Mouse (Mus musculus) heart, embryonic 15.5 days (tissue): ENCODE results near the gene Celf5. TPM values are rescaled to one million over a fixed set of nuclear protein-coding genes. Genes with fewer than 3 reads are reported as not detected.

Source experiments
- ATAC-seq: fragments of 200-750 bp; cut with Nextera tagmentation; replicated peaks from 2 replicates; pipeline ENCODE4 v1.8.0; 2017; ENCODE audit warnings: low read depth, moderate TSS enrichment; ENCODE audit not compliant: insufficient number of reproducible peaks, insufficient read depth, low FRiP score
- H3K27ac ChIP-seq: fragments of 300-500 bp; sonication (generic); 2 replicates; pipeline ENCODE4 v1.5.1; 2015; ENCODE audit warnings: mild to moderate bottlenecking, inconsistent platforms
- H3K27me3 ChIP-seq: fragments of 300-500 bp; sonication (generic); 2 replicates; pipeline ENCODE4 v1.6.1; 2015; ENCODE audit warnings: inconsistent platforms
- H3K36me3 ChIP-seq: fragments of 300-500 bp; sonication (generic); 2 replicates; pipeline ENCODE4 v1.6.1; 2015; ENCODE audit warnings: mild to moderate bottlenecking, inconsistent platforms
- H3K4me1 ChIP-seq: fragments of 300-500 bp; sonication (generic); replicated peaks from 2 replicates; pipeline ENCODE4 v1.6.1; 2015; ENCODE audit warnings: inconsistent platforms
- H3K4me2 ChIP-seq: fragments of 300-500 bp; sonication (generic); 2 replicates; pipeline ENCODE4 v1.6.1; 2015; ENCODE audit warnings: inconsistent platforms, mild to moderate bottlenecking, moderate library complexity
- H3K4me3 ChIP-seq: fragments of 300-500 bp; sonication (generic); 2 replicates; pipeline ENCODE4 v1.5.1; 2015; ENCODE audit warnings: mild to moderate bottlenecking, inconsistent platforms
- H3K9ac ChIP-seq: fragments of 300-500 bp; sonication (generic); 2 replicates; pipeline ENCODE4 v1.6.1; 2015; ENCODE audit warnings: mild to moderate bottlenecking, inconsistent platforms
- H3K9me3 ChIP-seq: fragments of 300-500 bp; sonication (generic); replicated peaks from 2 replicates; pipeline ENCODE4 v1.6.1; 2016; ENCODE audit warnings: inconsistent platforms
- WGBS: fragments of 180-500 bp; shearing (Covaris S2); methylation state at CpG from one replicate; pipeline ENCODE4 v1.1.7; 2015; ENCODE audit warnings: mixed read lengths; 5-methylcytosine and 5-hydroxymethylcytosine counted together
- polyA plus RNA-seq: library from polyadenylated mRNA; unstranded; fragments of >200 nt; fragmentation: Nextera tagmentation; extraction: Ambion mirVana; gene quantifications from 2 replicates; pipeline ENCODE4 v1.2.1, GENCODE M21; 2015

The Celf5 gene
- polyA plus RNA-seq, 1 experiment from 2014 or later: 0.08 TPM

- no peak overlapping the region for H3K9ac ChIP-seq
- no peak overlapping the region; the same call in 1 of the 2 replicates for H3K4me3 ChIP-seq
- no peak overlapping the region for H3K27ac ChIP-seq
- H3K9me3 ChIP-seq: no peaks in the 10 kb centered on the region
- ATAC-seq: no peak
- no peaks in the 10 kb centered on the region for H3K27me3 ChIP-seq
- H3K36me3 ChIP-seq: peaks cover 7% of the 10 kb centered on the region; the same call in 1 of the 2 replicates
- H3K4me1 ChIP-seq: peaks cover 19% of the 10 kb centered on the region
- WGBS: 77% methylated on average over 17 of the region's 17 CpGs
- H3K4me2 ChIP-seq: peak overlapping the region; percentile 53; the same call in 1 of the 2 replicates
Observed at GRCm38 (mm10) chr10:81497401-81498270, 15.1 kb upstream of the Celf5 start.

- ATAC-seq: no peak
- Histone ChIP-seq H3K9ac (0 out of 2 replicates have a peak overlapping the region, but pooled peaks have one; percentile 55), H3K4me1 (peaks cover 19% of the 10 kb centered on the region), H3K4me3 (peak overlapping the region; percentile 79), H3K4me2 (peak overlapping the region; percentile 53), H3K36me3 (peaks cover 12% of the 10 kb centered on the region), H3K9me3 (no peaks in the 10 kb centered on the region), H3K27me3 (no peaks in the 10 kb centered on the region), H3K27ac (peak overlapping the region; percentile 85)
- WGBS: 29% methylated on average over 4 of the region's 4 CpGs
Observed at GRCm38 (mm10) chr10:81496969-81497368, 14.5 kb upstream of the Celf5 start.

- ATAC-seq: peak; percentile 94
Observed at GRCm38 (mm10) chr10:81496264-81496901, 13.9 kb upstream of the Celf5 start, which contains the start of gene Ncln. TSS of gene Ncln (minus strand) at chr10:81496392.

GRCm38 (mm10) chr10:81495616-81496263 lies 13.2 kb upstream of the Celf5 start:
- Histone ChIP-seq H3K9me3 (no peaks in the 10 kb centered on the region), H3K4me1 (peaks cover 19% of the 10 kb centered on the region), H3K27me3 (no peaks in the 10 kb centered on the region), H3K4me2 (peak overlapping the region; percentile 91), H3K9ac (peak overlapping the region; percentile 88), H3K4me3 (peak overlapping the region; percentile 79), H3K36me3 (peaks cover 25% of the 10 kb centered on the region), H3K27ac (peak overlapping the region; percentile 50)
- ATAC-seq: peak; percentile 14
- WGBS: 1% methylated on average over 40 of the region's 41 CpGs

More at GRCm38 (mm10) chr10:81496264-81496901, 13.9 kb upstream of the Celf5 start, which contains the start of gene Ncln:
- Histone ChIP-seq H3K27ac (peak within 1 kb of the TSS; percentile 85), H3K4me1 (peaks cover 19% of the 10 kb centered on the region), H3K36me3 (peaks cover 18% of the 10 kb centered on the region), H3K4me3 (peak within 1 kb of the TSS; percentile 79), H3K9ac (peak within 1 kb of the TSS; percentile 88), H3K27me3 (no peaks in the 10 kb centered on the region), H3K4me2 (peak within 1 kb of the TSS; percentile 91), H3K9me3 (no peaks in the 10 kb centered on the region)
- WGBS: under 1% methylated on average over 41 of the region's 45 CpGs

GRCm38 (mm10) chr10:81495151-81495550 lies 12.6 kb upstream of the Celf5 start:
- Histone ChIP-seq H3K27ac (no peak overlapping the region), H3K4me3 (peak overlapping the region; percentile 79), H3K36me3 (peaks cover 31% of the 10 kb centered on the region), H3K9me3 (no peaks in the 10 kb centered on the region), H3K9ac (peak overlapping the region; percentile 88), H3K27me3 (no peaks in the 10 kb centered on the region), H3K4me2 (peak overlapping the region; percentile 91), H3K4me1 (peaks cover 19% of the 10 kb centered on the region)
- WGBS: 74% methylated on average over 6 of the region's 6 CpGs
- ATAC-seq: no peak

GRCm38 (mm10) chr10:81494260-81495041 lies 11.9 kb upstream of the Celf5 start:
- Histone ChIP-seq H3K9me3 (no peaks in the 10 kb centered on the region), H3K4me1 (peaks cover 19% of the 10 kb centered on the region), H3K9ac (no peak overlapping the region), H3K4me3 (peak overlapping the region; percentile 79), H3K4me2 (peak overlapping the region; percentile 91; the same call in 1 of the 2 replicates), H3K36me3 (peaks cover 38% of the 10 kb centered on the region), H3K27me3 (no peaks in the 10 kb centered on the region), H3K27ac (no peak overlapping the region)
- ATAC-seq: no peak
- WGBS: 83% methylated on average over 11 of the region's 11 CpGs

- ATAC-seq: no peak
- no peaks in the 10 kb centered on the region for H3K27me3 ChIP-seq
- no peak overlapping the region for H3K27ac ChIP-seq
- H3K4me2 ChIP-seq: no peak overlapping the region
- H3K9me3 ChIP-seq: no peaks in the 10 kb centered on the region
- peaks cover 22% of the 10 kb centered on the region for H3K4me1 ChIP-seq
- H3K4me3 ChIP-seq: no peak overlapping the region
- 0 out of 2 replicates have a peak overlapping the region, but pooled peaks have one; percentile 8 for H3K9ac ChIP-seq
- peaks cover 43% of the 10 kb centered on the region for H3K36me3 ChIP-seq
- 78% methylated on average over 8 of the region's 8 CpGs for WGBS
Observed at GRCm38 (mm10) chr10:81493601-81494220, 11.2 kb upstream of the Celf5 start.

GRCm38 (mm10) chr10:81492606-81493240 lies 10.2 kb upstream of the Celf5 start:
- H3K36me3 ChIP-seq: peaks cover 52% of the 10 kb centered on the region
- WGBS: 85% methylated on average over 11 of the region's 11 CpGs
- ATAC-seq: no peak

GRCm38 (mm10) chr10:81491018-81491417 lies 8.5 kb upstream of the Celf5 start:
- Histone ChIP-seq H3K27ac (no peak overlapping the region), H3K9me3 (no peaks in the 10 kb centered on the region), H3K27me3 (no peaks in the 10 kb centered on the region), H3K4me1 (peaks cover 35% of the 10 kb centered on the region), H3K4me2 (no peak overlapping the region), H3K9ac (no peak overlapping the region), H3K4me3 (no peak overlapping the region), H3K36me3 (peaks cover 66% of the 10 kb centered on the region)
- no peak for ATAC-seq
- WGBS: 89% methylated on average over 9 of the region's 9 CpGs

More at GRCm38 (mm10) chr10:81492606-81493240, 10.2 kb upstream of the Celf5 start:
- no peaks in the 10 kb centered on the region for H3K9me3 ChIP-seq
- peaks cover 31% of the 10 kb centered on the region for H3K4me1 ChIP-seq
- no peaks in the 10 kb centered on the region for H3K27me3 ChIP-seq
- H3K4me3 ChIP-seq: no peak overlapping the region
- H3K4me2 ChIP-seq: no peak overlapping the region
- no peak overlapping the region for H3K9ac ChIP-seq
- H3K27ac ChIP-seq: no peak overlapping the region

- Histone ChIP-seq H3K9ac (no peak overlapping the region), H3K9me3 (no peaks in the 10 kb centered on the region), H3K4me2 (no peak overlapping the region), H3K27me3 (no peaks in the 10 kb centered on the region), H3K4me1 (peaks cover 28% of the 10 kb centered on the region), H3K36me3 (peaks cover 66% of the 10 kb centered on the region), H3K4me3 (no peak overlapping the region), H3K27ac (no peak overlapping the region)
- WGBS: 83% methylated on average over 14 of the region's 14 CpGs
- no peak for ATAC-seq
Observed at GRCm38 (mm10) chr10:81489941-81490340, 7.4 kb upstream of the Celf5 start.
